Mouse (Mus musculus) thymus, adult 2 months (tissue): ENCODE measurements around the gene Slc24a4. TPM values are rescaled to one million over a fixed set of nuclear protein-coding genes. Genes with fewer than 3 reads are reported as not detected.

ENCODE experiments used
- DNase-seq: peaks from one replicate; pipeline ENCODE4 v3.0.0; 2021
- H3K27ac ChIP-seq: fragments of 200-500 bp; 2 replicates; pipeline ENCODE4 v1.5.1; 2012; ENCODE audit warnings: low read length, control low read depth; ENCODE audit not compliant: control insufficient read depth, insufficient read depth
- H3K27me3 ChIP-seq: fragments of 200-500 bp; 2 replicates; pipeline ENCODE4 v1.6.1; 2012; ENCODE audit warnings: mild to moderate bottlenecking, low read length, moderate library complexity, mixed read lengths; ENCODE audit not compliant: control insufficient read depth, insufficient read depth
- H3K36me3 ChIP-seq: fragments of 200-500 bp; 2 replicates; pipeline ENCODE4 v1.6.1; 2012; ENCODE audit warnings: mild to moderate bottlenecking, low read length, moderate library complexity; ENCODE audit not compliant: control insufficient read depth, insufficient read depth
- H3K4me1 ChIP-seq: fragments of 200-500 bp; replicated peaks from 2 replicates; pipeline ENCODE4 v1.6.1; 2012; ENCODE audit warnings: low read length; ENCODE audit not compliant: control insufficient read depth, insufficient read depth
- H3K4me3 ChIP-seq: fragments of 200-500 bp; 2 replicates; pipeline ENCODE4 v1.5.1; 2012; ENCODE audit warnings: mild to moderate bottlenecking, low read length, control low read depth, moderate library complexity; ENCODE audit not compliant: control insufficient read depth, insufficient read depth
- CTCF ChIP-seq: fragments of 200-500 bp; IDR thresholded peaks from 2 replicates; pipeline ENCODE4 v1.5.1; 2012; ENCODE audit warnings: mild to moderate bottlenecking, control low read depth, low read length, moderate library complexity, borderline replicate concordance; ENCODE audit not compliant: control insufficient read depth, poor library complexity, insufficient read depth; ENCODE audit errors: extremely low read depth
- POLR2A ChIP-seq: fragments of 200-500 bp; IDR thresholded peaks from 2 replicates; pipeline ENCODE4 v1.6.1; 2012; ENCODE audit warnings: mild to moderate bottlenecking, low read length, control low read depth, moderate library complexity; ENCODE audit not compliant: control insufficient read depth, poor library complexity, insufficient read depth; ENCODE audit errors: extremely low read depth
- WGBS: fragments of 180-500 bp; shearing (Covaris S2); methylation state at CpG from one replicate; pipeline ENCODE4 v1.1.7; 2018; 5-methylcytosine and 5-hydroxymethylcytosine counted together
- polyA plus RNA-seq: library from polyadenylated mRNA; depleted of rRNA; stranded (reverse); fragments of >200 nt; gene quantifications from 2 replicates; pipeline ENCODE4 v1.2.3, GENCODE M21; 2012

Gene Slc24a4
- polyA plus RNA-seq, 1 experiment: 4.7 TPM

DNA sequence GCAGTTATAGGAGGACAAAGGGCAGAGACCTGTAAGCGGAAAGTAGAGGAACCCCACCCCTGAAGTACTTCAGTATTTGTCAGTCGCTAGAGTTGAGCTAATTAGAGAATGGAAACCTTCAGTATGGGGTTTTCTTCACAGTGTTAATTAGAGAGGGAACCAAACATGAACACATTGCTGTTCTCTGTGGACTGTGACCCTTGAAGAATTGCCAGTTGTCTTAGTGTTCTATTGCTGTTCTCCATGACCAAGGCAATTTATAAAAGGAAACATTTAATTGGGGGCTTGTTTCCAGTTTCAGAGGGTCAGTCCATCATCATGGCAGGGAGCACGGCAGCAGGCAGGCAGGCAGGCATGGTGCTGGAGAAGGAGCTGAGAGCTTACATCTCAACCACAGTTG lies 107.0 kb downstream of the Slc24a4 start:
- no peak for TF ChIP-seq POLR2A
- no peak for TF ChIP-seq CTCF
- no peak for DNase-seq
- WGBS: 94% methylated on average over 3 of the region's 3 CpGs
- no peaks in the 10 kb centered on the region for H3K27me3 ChIP-seq
- peaks cover 17% of the 10 kb centered on the region for H3K4me1 ChIP-seq
- H3K36me3 ChIP-seq: no peaks in the 10 kb centered on the region
- no peak overlapping the region for H3K4me3 ChIP-seq
- H3K27ac ChIP-seq: no peak overlapping the region

DNA sequence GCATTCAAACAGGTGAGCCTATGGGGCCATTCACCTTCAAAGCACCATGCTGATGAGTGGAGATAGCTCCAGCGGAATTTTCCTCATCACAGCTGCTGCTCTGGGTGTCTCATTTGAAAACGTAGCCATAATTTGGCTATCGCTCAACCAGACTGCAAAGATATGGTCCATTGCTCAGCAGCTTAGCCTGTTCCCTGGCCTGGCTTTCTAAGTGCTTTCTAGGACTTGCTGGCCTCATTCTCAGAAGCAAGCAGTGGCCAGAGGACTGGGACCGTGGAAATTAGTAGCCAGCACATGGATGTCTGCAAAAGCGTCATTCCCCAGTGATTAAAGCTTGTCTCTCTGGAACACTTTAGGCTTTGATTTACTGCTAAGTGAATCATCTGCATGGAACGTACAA lies 107.8 kb downstream of the Slc24a4 start:
- Histone ChIP-seq H3K27me3 (no peaks in the 10 kb centered on the region), H3K4me1 (peaks cover 17% of the 10 kb centered on the region), H3K36me3 (no peaks in the 10 kb centered on the region), H3K4me3 (no peak overlapping the region), H3K27ac (no peak overlapping the region)
- TF ChIP-seq CTCF (no peak), POLR2A (no peak)
- 96% methylated on average over 6 of the region's 6 CpGs for WGBS
- no peak for DNase-seq

DNA sequence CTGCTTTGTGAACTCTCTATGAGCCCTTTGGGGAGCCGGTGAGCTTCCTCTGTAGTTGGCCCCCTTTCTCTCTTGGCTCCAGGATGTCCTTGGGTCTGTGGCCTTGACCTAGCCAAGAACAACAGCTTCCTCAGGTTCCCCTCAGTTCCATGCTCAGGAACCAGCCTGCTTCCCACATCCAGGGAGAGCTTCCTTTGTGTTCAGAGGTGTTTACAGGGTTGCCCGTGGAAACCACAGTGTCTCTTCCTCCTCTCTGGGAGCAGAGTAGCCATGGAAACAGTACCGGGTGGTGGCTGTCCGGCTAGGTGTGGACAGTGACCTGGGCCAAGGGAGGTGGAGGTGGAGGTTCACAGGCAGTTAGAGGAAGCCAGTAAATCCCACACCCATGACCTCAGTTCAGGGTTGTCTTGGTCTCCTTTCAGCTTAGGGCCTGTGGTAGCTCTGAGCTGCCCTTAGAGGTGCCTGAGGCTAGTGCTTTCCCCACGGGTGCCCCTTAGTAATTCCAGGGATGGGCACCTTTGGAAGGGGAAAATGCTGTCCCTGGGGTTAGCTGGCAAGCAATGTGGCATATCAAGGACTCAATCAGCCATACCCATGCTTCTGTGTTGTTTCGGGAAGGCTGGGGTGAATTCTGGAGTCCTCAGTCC lies 113.7 kb downstream of the Slc24a4 start:
- Histone ChIP-seq H3K27ac (no peak overlapping the region), H3K4me1 (no peaks in the 10 kb centered on the region; the same call in 1 of the 2 replicates), H3K4me3 (no peak overlapping the region), H3K36me3 (no peaks in the 10 kb centered on the region), H3K27me3 (no peaks in the 10 kb centered on the region)
- DNase-seq: no peak
- WGBS: 50% methylated on average over 6 of the region's 6 CpGs
- TF ChIP-seq CTCF (no peak), POLR2A (no peak)

DNA sequence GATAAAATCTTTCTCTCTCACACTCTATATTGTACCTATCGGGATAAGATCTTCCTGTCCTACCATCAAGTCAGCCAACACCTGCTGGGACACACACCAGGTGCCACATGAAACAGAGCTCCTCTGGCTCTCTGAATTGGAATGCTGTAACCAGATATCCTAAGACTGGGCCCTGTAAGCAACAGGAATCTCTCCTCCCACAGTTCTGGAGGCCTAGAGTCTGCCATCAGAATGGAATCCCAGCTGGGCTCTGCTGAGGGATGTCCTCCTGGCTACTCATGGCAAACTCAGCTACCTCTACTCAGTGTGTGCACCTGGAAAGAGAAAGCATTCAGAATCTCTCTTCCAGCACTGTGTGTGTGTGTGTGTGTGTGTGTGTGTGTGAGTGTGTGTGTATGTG lies 115.4 kb downstream of the Slc24a4 start:
- no peak for TF ChIP-seq POLR2A
- no peak for TF ChIP-seq CTCF
- H3K27ac ChIP-seq: no peak overlapping the region
- H3K36me3 ChIP-seq: no peaks in the 10 kb centered on the region
- WGBS: 77% methylated on average over 1 of the region's 1 CpGs
- H3K4me3 ChIP-seq: no peak overlapping the region
- no peaks in the 10 kb centered on the region; the same call in 1 of the 2 replicates for H3K4me1 ChIP-seq
- DNase-seq: no peak
- H3K27me3 ChIP-seq: no peaks in the 10 kb centered on the region

DNA sequence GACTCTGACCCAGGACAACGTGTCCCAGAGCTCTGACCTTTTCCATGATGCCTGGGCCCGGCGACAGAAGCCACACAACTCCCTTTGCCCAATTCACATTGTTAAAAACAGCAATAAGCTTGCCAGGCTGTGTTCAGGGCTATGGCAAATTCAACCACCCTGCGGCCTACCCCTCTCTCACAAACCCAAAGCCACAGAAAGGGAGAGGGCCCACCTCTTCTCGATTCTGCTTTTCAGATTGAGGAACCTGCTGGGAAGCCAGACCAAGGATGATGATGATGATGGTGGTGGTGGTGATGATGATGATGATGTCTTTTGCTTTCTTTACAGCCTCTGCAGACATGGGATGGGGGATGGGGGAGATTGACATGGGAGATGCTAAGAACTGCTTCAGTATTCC lies 117.7 kb downstream of the Slc24a4 start:
- Histone ChIP-seq H3K36me3 (no peaks in the 10 kb centered on the region), H3K27me3 (no peaks in the 10 kb centered on the region), H3K4me1 (peaks cover 3% of the 10 kb centered on the region; the same call in 1 of the 2 replicates), H3K27ac (no peak overlapping the region), H3K4me3 (no peak overlapping the region)
- 55% methylated on average over 5 of the region's 5 CpGs for WGBS
- no peak for DNase-seq
- TF ChIP-seq CTCF (no peak), POLR2A (no peak)

DNA sequence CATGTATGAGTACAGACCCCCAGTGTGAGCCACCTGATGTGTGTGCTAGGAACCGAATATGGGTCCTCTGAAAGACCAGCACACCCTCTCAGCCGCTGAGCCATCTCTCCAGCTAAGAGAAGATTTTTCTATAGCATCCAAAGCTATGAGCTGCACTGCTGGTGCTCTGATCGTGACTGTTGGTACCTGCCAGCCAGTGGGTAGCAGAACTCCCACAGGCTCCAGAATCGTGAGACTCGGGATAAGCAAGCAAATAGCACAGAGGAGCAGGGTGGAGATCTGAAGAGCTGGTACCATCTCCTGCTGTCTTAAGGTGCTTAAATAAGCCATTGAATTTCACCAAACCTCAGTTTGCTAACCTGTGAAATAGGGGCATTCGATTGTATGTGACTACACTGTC lies 119.6 kb downstream of the Slc24a4 start:
- TF ChIP-seq CTCF: no peak
- TF ChIP-seq POLR2A: no peak
- H3K4me3 ChIP-seq: no peak overlapping the region
- H3K27me3 ChIP-seq: no peaks in the 10 kb centered on the region
- peaks cover 3% of the 10 kb centered on the region; the same call in 1 of the 2 replicates for H3K4me1 ChIP-seq
- no peak overlapping the region for H3K27ac ChIP-seq
- no peak for DNase-seq
- 98% methylated on average over 6 of the region's 6 CpGs for WGBS
- H3K36me3 ChIP-seq: no peaks in the 10 kb centered on the region
